Mouse (Mus musculus) stomach, embryonic 16.5 days (tissue): ENCODE measurements at regions not wholly inside any gene's neighbourhood (a gene's known extent, or its start where the extent isn't known, plus 50 kb on each side); places are given as distances from the start of the nearest gene placed in this dataset.

ENCODE experiments used
- ATAC-seq: fragments of 200-750 bp; cut with Nextera tagmentation; 2 replicates; pipeline ENCODE4 v1.8.0; 2017; ENCODE audit warnings: moderate number of reproducible peaks, moderate TSS enrichment; ENCODE audit not compliant: insufficient read depth, low FRiP score
- H3K27ac ChIP-seq: fragments of 300-500 bp; sonication (generic); 2 replicates; pipeline ENCODE4 v1.5.1; 2014; ENCODE audit warnings: low read length
- H3K27me3 ChIP-seq: fragments of 300-500 bp; sonication (generic); 2 replicates; pipeline ENCODE4 v1.6.1; 2014; ENCODE audit warnings: low read length, control low read depth, mixed read lengths; ENCODE audit not compliant: control insufficient read depth, insufficient read depth
- H3K36me3 ChIP-seq: fragments of 300-500 bp; sonication (generic); 2 replicates; pipeline ENCODE4 v1.6.1; 2014; ENCODE audit warnings: low read length; ENCODE audit not compliant: control insufficient read depth, insufficient read depth
- H3K4me1 ChIP-seq: fragments of 300-500 bp; sonication (generic); 2 replicates; pipeline ENCODE4 v1.6.1; 2014; ENCODE audit warnings: low read length, control low read depth, mixed read lengths; ENCODE audit not compliant: control insufficient read depth, insufficient read depth
- H3K4me2 ChIP-seq: fragments of 300-500 bp; sonication (generic); 2 replicates; pipeline ENCODE4 v1.6.1; 2014; ENCODE audit warnings: low read depth, low read length, mixed read lengths
- H3K4me3 ChIP-seq: fragments of 300-500 bp; sonication (generic); replicated peaks from 2 replicates; pipeline ENCODE4 v1.5.1; 2014; ENCODE audit warnings: mild to moderate bottlenecking, low read length
- H3K9ac ChIP-seq: fragments of 300-500 bp; sonication (generic); 2 replicates; pipeline ENCODE4 v1.6.1; 2014; ENCODE audit warnings: low read length
- H3K9me3 ChIP-seq: fragments of 300-500 bp; sonication (generic); replicated peaks from 2 replicates; pipeline ENCODE4 v1.6.1; 2016; ENCODE audit warnings: low read length, control low read depth; ENCODE audit not compliant: control insufficient read depth
- WGBS: fragments of 180-500 bp; shearing (Covaris S2); extraction: QIAGEN DNeasy Blood & Tissue Kit; methylation state at CpG from one replicate; pipeline ENCODE4 v1.1.7; 2014; 5-methylcytosine and 5-hydroxymethylcytosine counted together

GRCm38 (mm10) chr3:150954897-150955296 is 482.8 kb upstream of the Adgrl4 start:
- H3K36me3 ChIP-seq: no peaks in the 10 kb centered on the region
- H3K4me2 ChIP-seq: no peak overlapping the region
- no peaks in the 10 kb centered on the region for H3K9me3 ChIP-seq
- H3K4me3 ChIP-seq: no peak overlapping the region
- H3K4me1 ChIP-seq: no peaks in the 10 kb centered on the region
- no peak overlapping the region for H3K27ac ChIP-seq
- 38% methylated on average over 1 of the region's 1 CpGs for WGBS
- no peak for ATAC-seq
- H3K27me3 ChIP-seq: no peaks in the 10 kb centered on the region
- H3K9ac ChIP-seq: no peak overlapping the region

GRCm38 (mm10) chr3:150999652-151000051 is 438.0 kb upstream of the Adgrl4 start:
- no peaks in the 10 kb centered on the region for H3K36me3 ChIP-seq
- H3K9ac ChIP-seq: no peak overlapping the region
- H3K4me2 ChIP-seq: no peak overlapping the region
- no peak for ATAC-seq
- H3K9me3 ChIP-seq: no peaks in the 10 kb centered on the region
- WGBS: 91% methylated on average over 2 of the region's 2 CpGs
- no peaks in the 10 kb centered on the region for H3K27me3 ChIP-seq
- H3K4me1 ChIP-seq: no peaks in the 10 kb centered on the region
- H3K27ac ChIP-seq: no peak overlapping the region
- H3K4me3 ChIP-seq: no peak overlapping the region

GRCm38 (mm10) chr3:151000217-151000616 is 437.5 kb upstream of the Adgrl4 start:
- no peak overlapping the region for H3K9ac ChIP-seq
- 30% methylated on average over 5 of the region's 5 CpGs for WGBS

GRCm38 (mm10) chr3:151001881-151002412 is 435.7 kb upstream of the Adgrl4 start:
- H3K27me3 ChIP-seq: no peaks in the 10 kb centered on the region
- H3K4me1 ChIP-seq: no peaks in the 10 kb centered on the region
- H3K36me3 ChIP-seq: no peaks in the 10 kb centered on the region
- 23% methylated on average over 6 of the region's 6 CpGs for WGBS
- no peak overlapping the region for H3K9ac ChIP-seq
- no peak overlapping the region for H3K27ac ChIP-seq
- no peak overlapping the region for H3K4me2 ChIP-seq
- no peak for ATAC-seq
- no peak overlapping the region for H3K4me3 ChIP-seq
- no peaks in the 10 kb centered on the region for H3K9me3 ChIP-seq

More at GRCm38 (mm10) chr3:151000217-151000616, 437.5 kb upstream of the Adgrl4 start:
- Histone ChIP-seq H3K4me2 (no peak overlapping the region), H3K27ac (no peak overlapping the region), H3K36me3 (no peaks in the 10 kb centered on the region), H3K9me3 (no peaks in the 10 kb centered on the region), H3K4me1 (no peaks in the 10 kb centered on the region), H3K4me3 (no peak overlapping the region), H3K27me3 (no peaks in the 10 kb centered on the region)
- ATAC-seq: no peak

- no peak overlapping the region for H3K4me2 ChIP-seq
Measured at GRCm38 (mm10) chr3:151003524-151003923, 434.2 kb upstream of the Adgrl4 start.

GRCm38 (mm10) chr3:151003990-151004389 is 433.7 kb upstream of the Adgrl4 start:
- Histone ChIP-seq H3K27me3 (no peaks in the 10 kb centered on the region), H3K4me2 (no peak overlapping the region), H3K4me3 (no peak overlapping the region), H3K4me1 (no peaks in the 10 kb centered on the region), H3K9ac (no peak overlapping the region), H3K36me3 (no peaks in the 10 kb centered on the region), H3K9me3 (no peaks in the 10 kb centered on the region), H3K27ac (no peak overlapping the region)
- 81% methylated on average over 6 of the region's 6 CpGs for WGBS
- no peak for ATAC-seq

More at GRCm38 (mm10) chr3:151003524-151003923, 434.2 kb upstream of the Adgrl4 start:
- no peaks in the 10 kb centered on the region for H3K27me3 ChIP-seq
- no peaks in the 10 kb centered on the region for H3K9me3 ChIP-seq
- H3K27ac ChIP-seq: no peak overlapping the region
- H3K4me3 ChIP-seq: no peak overlapping the region
- H3K4me1 ChIP-seq: no peaks in the 10 kb centered on the region
- 78% methylated on average over 3 of the region's 3 CpGs for WGBS
- no peak overlapping the region for H3K9ac ChIP-seq
- no peak for ATAC-seq
- H3K36me3 ChIP-seq: no peaks in the 10 kb centered on the region

GRCm38 (mm10) chr3:151020014-151020413 is 417.7 kb upstream of the Adgrl4 start:
- H3K4me2 ChIP-seq: no peak overlapping the region
- no peaks in the 10 kb centered on the region for H3K4me1 ChIP-seq
- H3K9me3 ChIP-seq: no peaks in the 10 kb centered on the region
- no peaks in the 10 kb centered on the region for H3K36me3 ChIP-seq
- H3K4me3 ChIP-seq: no peak overlapping the region
- WGBS: 63% methylated on average over 3 of the region's 3 CpGs
- H3K9ac ChIP-seq: no peak overlapping the region
- no peak overlapping the region for H3K27ac ChIP-seq
- no peak for ATAC-seq
- no peaks in the 10 kb centered on the region for H3K27me3 ChIP-seq

- H3K4me1 ChIP-seq: no peaks in the 10 kb centered on the region
- no peaks in the 10 kb centered on the region for H3K27me3 ChIP-seq
- 78% methylated on average over 3 of the region's 3 CpGs for WGBS
- H3K4me2 ChIP-seq: no peak overlapping the region
- no peak overlapping the region for H3K9ac ChIP-seq
- no peaks in the 10 kb centered on the region for H3K36me3 ChIP-seq
- no peak for ATAC-seq
- no peaks in the 10 kb centered on the region for H3K9me3 ChIP-seq
- H3K4me3 ChIP-seq: no peak overlapping the region
- no peak overlapping the region for H3K27ac ChIP-seq
Measured at GRCm38 (mm10) chr3:151057491-151057890, 380.2 kb upstream of the Adgrl4 start.

GRCm38 (mm10) chr3:151072322-151072721 is 365.4 kb upstream of the Adgrl4 start:
- no peaks in the 10 kb centered on the region for H3K36me3 ChIP-seq
- H3K27ac ChIP-seq: no peak overlapping the region
- H3K4me2 ChIP-seq: no peak overlapping the region
- H3K9ac ChIP-seq: no peak overlapping the region
- H3K4me3 ChIP-seq: no peak overlapping the region
- no peak for ATAC-seq
- no peaks in the 10 kb centered on the region for H3K4me1 ChIP-seq
- H3K27me3 ChIP-seq: no peaks in the 10 kb centered on the region
- H3K9me3 ChIP-seq: no peaks in the 10 kb centered on the region

GRCm38 (mm10) chr3:151116831-151117230 is 320.9 kb upstream of the Adgrl4 start:
- no peak for ATAC-seq
- H3K36me3 ChIP-seq: no peaks in the 10 kb centered on the region

More at GRCm38 (mm10) chr3:151116831-151117230, 320.9 kb upstream of the Adgrl4 start:
- Histone ChIP-seq H3K27me3 (no peaks in the 10 kb centered on the region), H3K9ac (no peak overlapping the region), H3K4me3 (no peak overlapping the region), H3K4me2 (no peak overlapping the region), H3K27ac (no peak overlapping the region), H3K4me1 (no peaks in the 10 kb centered on the region), H3K9me3 (no peaks in the 10 kb centered on the region)
- 67% methylated on average over 3 of the region's 3 CpGs for WGBS
